ENCODE assay signal across 8 mouse cellular contexts in the genomic region with DNA sequence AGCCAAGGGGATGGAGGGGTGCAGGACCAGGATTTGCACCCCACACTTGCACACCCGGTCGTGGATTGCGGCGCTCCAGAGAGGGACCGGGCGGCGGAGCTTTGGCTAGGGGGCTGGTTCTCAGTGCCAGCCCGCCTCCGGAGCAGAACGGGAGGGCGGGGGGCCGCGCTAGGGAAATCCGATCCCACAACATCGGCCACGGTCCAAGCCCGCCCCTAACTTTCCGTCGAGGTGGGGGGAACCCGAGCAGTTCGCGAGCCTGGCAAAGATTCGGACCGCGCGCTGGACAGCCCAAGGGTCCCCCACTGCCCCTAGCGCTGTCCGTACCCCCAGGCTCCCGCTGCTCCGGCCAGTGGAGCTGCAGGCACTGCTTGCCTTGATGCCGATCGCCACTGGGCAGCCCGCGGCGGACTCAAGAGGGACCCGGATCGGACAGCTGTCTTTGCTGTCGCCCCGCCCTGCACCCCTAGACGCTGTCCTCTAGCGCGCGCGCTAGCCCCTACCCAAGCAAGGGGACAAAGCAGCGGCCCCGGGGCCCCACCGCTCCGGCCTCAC. TPM values are rescaled to one million over a fixed set of nuclear protein-coding genes. Genes with fewer than 3 reads are reported as not detected.
A peak's percentile ranks its signal among the peaks of the same experiment; 100 is the strongest.
DNase-seq lines count a peak whose midpoint lies in the region; ATAC-seq and TF ChIP-seq lines count a peak whose summit lies in the region.

No protein-coding gene starts in this region.

- WGBS in bone marrow, adult 2 months = under 1% methylated on average over 48 of the region's 48 CpGs
- WGBS in forebrain, embryonic 14.5 days = under 1% methylated on average over 48 of the region's 48 CpGs
- under 1% methylated on average over 47 of the region's 48 CpGs for WGBS in lung, embryonic 14.5 days
- 0% methylated on average over 47 of the region's 48 CpGs for WGBS in neural tube, embryonic 15.5 days

- peak overlapping the region; percentile 64 for H3K4me3 ChIP-seq in bone marrow, adult 2 months (replicated peaks; ENCODE audit: control insufficient read depth, low read depth, low read length)
- H3K4me3 ChIP-seq in forebrain, embryonic 14.5 days (ENCODE audit: low read depth, low read length) = peak overlapping the region; percentile 99
- peak overlapping the region; percentile 94 for H3K4me3 ChIP-seq in lung, embryonic 14.5 days (ENCODE audit: low read depth, low read length)
- H3K4me3 ChIP-seq in neural tube, embryonic 15.5 days (replicated peaks) = peak overlapping the region; percentile 96

- peak overlapping the region; percentile 40; the same call in 1 of the 2 replicates for H3K27ac ChIP-seq in bone marrow, adult 2 months (ENCODE audit: control insufficient read depth, insufficient read depth, low read depth, low read length, poor library complexity)
- H3K27ac ChIP-seq in forebrain, embryonic 14.5 days (ENCODE audit: low read depth, low read length) = peak overlapping the region; percentile 100
- H3K27ac ChIP-seq in lung, embryonic 14.5 days (ENCODE audit: low read depth) = peak overlapping the region; percentile 100
- peak overlapping the region; percentile 96 for H3K27ac ChIP-seq in neural tube, embryonic 15.5 days (replicated peaks)

- no peaks in the 10 kb centered on the region for H3K4me1 ChIP-seq in bone marrow, adult 2 months (ENCODE audit: control insufficient read depth, insufficient read depth, low read length)
- peaks cover 20% of the 10 kb centered on the region for H3K4me1 ChIP-seq in forebrain, embryonic 14.5 days (ENCODE audit: control insufficient read depth, insufficient read depth, low read length)
- peaks cover 17% of the 10 kb centered on the region for H3K4me1 ChIP-seq in lung, embryonic 14.5 days (ENCODE audit: insufficient read depth)
- H3K4me1 ChIP-seq in neural tube, embryonic 15.5 days = peaks cover 40% of the 10 kb centered on the region

- H3K9me3 ChIP-seq in forebrain, embryonic 14.5 days (replicated peaks; ENCODE audit: control insufficient read depth, low read length) = no peaks in the 10 kb centered on the region
- H3K9me3 ChIP-seq in lung, embryonic 14.5 days (ENCODE audit: low read depth, low read length) = no peaks in the 10 kb centered on the region
- H3K9me3 ChIP-seq in neural tube, embryonic 15.5 days (replicated peaks) = no peaks in the 10 kb centered on the region

- no peak for TF ChIP-seq POLR2A in bone marrow, adult 2 months (IDR thresholded peaks at IDR 0.05; ENCODE audit: borderline replicate concordance, control insufficient read depth, low read depth, low read length)

- intact Hi-C loops in heart, postnatal 14 days (cut with DNase I) = loop anchor here (2.0 kb wide), 3 partner anchors 31 to 77 kb away; no protein-coding TSS in a partner anchor

- no peak for TF ChIP-seq CTCF in bone marrow, adult 2 months (IDR thresholded peaks at IDR 0.05; ENCODE audit: control insufficient read depth, insufficient read depth, low read length)
- TF ChIP-seq CTCF in lung, embryonic 14.5 days (IDR thresholded peaks at IDR 0.05; ENCODE audit: low read depth) = no peak

- H3K27me3 ChIP-seq in forebrain, embryonic 14.5 days (replicated peaks; ENCODE audit: control insufficient read depth, insufficient read depth, low read length) = no peaks in the 10 kb centered on the region
- H3K27me3 ChIP-seq in lung, embryonic 14.5 days (ENCODE audit: insufficient read depth, low read length) = no peaks in the 10 kb centered on the region
- H3K27me3 ChIP-seq in neural tube, embryonic 15.5 days (replicated peaks) = no peaks in the 10 kb centered on the region

- H3K4me2 ChIP-seq in forebrain, embryonic 14.5 days (ENCODE audit: low read length) = peak overlapping the region; percentile 99
- H3K4me2 ChIP-seq in lung, embryonic 14.5 days = peak overlapping the region; percentile 98
- H3K4me2 ChIP-seq in neural tube, embryonic 15.5 days = peak overlapping the region; percentile 95

- ATAC-seq in CD4-positive, CD25-positive, alpha-beta regulatory T cell, adult 4 months = peak; percentile 18
- peak; percentile 62 for ATAC-seq in forebrain, embryonic 14.5 days
- peak; percentile 80 for ATAC-seq in lung, embryonic 14.5 days (ENCODE audit: insufficient read depth)
- peak; percentile 68 for ATAC-seq in neural tube, embryonic 15.5 days (ENCODE audit: low FRiP score)

- peak; percentile 82 for DNase-seq in forebrain, embryonic 14.5 days (ENCODE audit: low spot score)
- peak; percentile 93 for DNase-seq in heart, postnatal 14 days
- DNase-seq in kidney, postnatal 36 days = peak; percentile 83 to 89
- DNase-seq in lung, embryonic 14.5 days = peak; percentile 96
- DNase-seq in urinary bladder, postnatal 10 days (ENCODE audit: low spot score) = peak; percentile 78

- peaks cover 26% of the 10 kb centered on the region for H3K36me3 ChIP-seq in forebrain, embryonic 14.5 days (ENCODE audit: control insufficient read depth, insufficient read depth, low read length)
- peaks cover 31% of the 10 kb centered on the region for H3K36me3 ChIP-seq in lung, embryonic 14.5 days (ENCODE audit: insufficient read depth)
- peaks cover 22% of the 10 kb centered on the region for H3K36me3 ChIP-seq in neural tube, embryonic 15.5 days

- H3K9ac ChIP-seq in forebrain, embryonic 14.5 days (ENCODE audit: low read length) = peak overlapping the region; percentile 100
- H3K9ac ChIP-seq in lung, embryonic 14.5 days = peak overlapping the region; percentile 95
- peak overlapping the region; percentile 97 for H3K9ac ChIP-seq in neural tube, embryonic 15.5 days (replicated peaks)

RNA-seq across cellular contexts. Expression of a gene that starts 0.6 kb away (rescaled TPM):
- polyA plus RNA-seq in CD4-positive, CD25-positive, alpha-beta regulatory T cell, adult 4 months (2017; shearing (Covaris generic)) = under 1 TPM in 1 of 2 experiments, not detected in 1; 0.22 TPM
- polyA plus RNA-seq in bone marrow, adult 2 months (2011; ENCODE audit: insufficient read depth, insufficient read length, low replicate concordance, missing spikeins) = 2.4 and 4.8 TPM in 2 replicates
- polyA plus RNA-seq in forebrain, embryonic 14.5 days (2014; fragmentation: Nextera tagmentation; extraction: Ambion mirVana) = 5.9 and 6.9 TPM in 2 replicates
- 10 to 100 TPM; 19.4 to 20.0 TPM for total RNA-seq in heart, postnatal 14 days (2021)
- polyA plus RNA-seq in lung, embryonic 14.5 days (2014; fragmentation: Nextera tagmentation; extraction: Ambion mirVana) = 2.2 and 2.7 TPM in 2 replicates
- 20.5 and 20.8 TPM in 2 replicates for polyA plus RNA-seq in neural tube, embryonic 15.5 days (2015; fragmentation: Nextera tagmentation; extraction: Ambion mirVana)

RNA-seq across cellular contexts. Expression of a gene that starts 10.3 kb away (rescaled TPM):
- 10 to 100 TPM; 19.4 to 23.9 TPM for polyA plus RNA-seq in CD4-positive, CD25-positive, alpha-beta regulatory T cell, adult 4 months (2017; shearing (Covaris generic))
- 2.2 and 3.5 TPM in 2 replicates for polyA plus RNA-seq in bone marrow, adult 2 months (2011; ENCODE audit: insufficient read depth, insufficient read length, low replicate concordance, missing spikeins)
- 15.4 and 15.7 TPM in 2 replicates for polyA plus RNA-seq in forebrain, embryonic 14.5 days (2014; fragmentation: Nextera tagmentation; extraction: Ambion mirVana)
- 10 to 100 TPM; 10.4 to 11.9 TPM for total RNA-seq in heart, postnatal 14 days (2021)
- 18.9 and 19.9 TPM in 2 replicates for polyA plus RNA-seq in lung, embryonic 14.5 days (2014; fragmentation: Nextera tagmentation; extraction: Ambion mirVana)
- 29.4 and 33.0 TPM in 2 replicates for polyA plus RNA-seq in neural tube, embryonic 15.5 days (2015; fragmentation: Nextera tagmentation; extraction: Ambion mirVana)

RNA-seq across cellular contexts. Expression of a gene that starts 18.3 kb away (rescaled TPM):
- 1 to 10 TPM in 1 of 2 experiments, not detected in 1; 2.3 TPM for polyA plus RNA-seq in CD4-positive, CD25-positive, alpha-beta regulatory T cell, adult 4 months (2017; shearing (Covaris generic))
- 5.7 TPM in 1 of 2 replicates, not detected in the other for polyA plus RNA-seq in bone marrow, adult 2 months (2011; ENCODE audit: insufficient read depth, insufficient read length, low replicate concordance, missing spikeins)
- polyA plus RNA-seq in forebrain, embryonic 14.5 days (2014; fragmentation: Nextera tagmentation; extraction: Ambion mirVana) = 0.22 TPM in 1 of 2 replicates, not detected in the other
- total RNA-seq in heart, postnatal 14 days (2021) = 10 to 100 TPM; 52.6 to 94.6 TPM
- not detected in 2 replicates for polyA plus RNA-seq in lung, embryonic 14.5 days (2014; fragmentation: Nextera tagmentation; extraction: Ambion mirVana)
- 0.36 and 1.2 TPM in 2 replicates for polyA plus RNA-seq in neural tube, embryonic 15.5 days (2015; fragmentation: Nextera tagmentation; extraction: Ambion mirVana)

RNA-seq across cellular contexts. Expression of a gene that starts 20.9 kb away (rescaled TPM):
- polyA plus RNA-seq in CD4-positive, CD25-positive, alpha-beta regulatory T cell, adult 4 months (2017; shearing (Covaris generic)) = 100 to 1,000 TPM in 1 of 2 experiments, 10 to 100 TPM in 1; 39.3 to 112 TPM
- 4.4 and 18.0 TPM in 2 replicates for polyA plus RNA-seq in bone marrow, adult 2 months (2011; ENCODE audit: insufficient read depth, insufficient read length, low replicate concordance, missing spikeins)
- polyA plus RNA-seq in forebrain, embryonic 14.5 days (2014; fragmentation: Nextera tagmentation; extraction: Ambion mirVana) = 3.8 and 5.2 TPM in 2 replicates
- total RNA-seq in heart, postnatal 14 days (2021) = 100 to 1,000 TPM; 101 to 170 TPM
- polyA plus RNA-seq in lung, embryonic 14.5 days (2014; fragmentation: Nextera tagmentation; extraction: Ambion mirVana) = 11.6 and 11.7 TPM in 2 replicates
- 21.6 and 21.8 TPM in 2 replicates for polyA plus RNA-seq in neural tube, embryonic 15.5 days (2015; fragmentation: Nextera tagmentation; extraction: Ambion mirVana)

RNA-seq across cellular contexts. Expression of a gene that starts 45.9 kb away (rescaled TPM):
- 1 to 10 TPM; 7.5 to 7.6 TPM for polyA plus RNA-seq in CD4-positive, CD25-positive, alpha-beta regulatory T cell, adult 4 months (2017; shearing (Covaris generic))
- 3.9 and 10.9 TPM in 2 replicates for polyA plus RNA-seq in bone marrow, adult 2 months (2011; ENCODE audit: insufficient read depth, insufficient read length, low replicate concordance, missing spikeins)
- 5.2 and 5.9 TPM in 2 replicates for polyA plus RNA-seq in forebrain, embryonic 14.5 days (2014; fragmentation: Nextera tagmentation; extraction: Ambion mirVana)
- 10 to 100 TPM; 12.9 to 15.6 TPM for total RNA-seq in heart, postnatal 14 days (2021)
- polyA plus RNA-seq in lung, embryonic 14.5 days (2014; fragmentation: Nextera tagmentation; extraction: Ambion mirVana) = 5.4 and 5.9 TPM in 2 replicates
- 3.1 and 4.5 TPM in 2 replicates for polyA plus RNA-seq in neural tube, embryonic 15.5 days (2015; fragmentation: Nextera tagmentation; extraction: Ambion mirVana)

Comparison
In these comparisons a context has a peak if more than half of its experiments do, and no peak if none do; other contexts are left out.
1. Peak in every context shown above with its lines: DNase-seq, ATAC-seq, H3K4me3 ChIP-seq and H3K27ac ChIP-seq.
2. ATAC-seq: peak in every context shown above with its lines; median percentile 80 in lung, embryonic 14.5 days; 68 in neural tube, embryonic 15.5 days; 62 in forebrain, embryonic 14.5 days; 18 in CD4-positive, CD25-positive, alpha-beta regulatory T cell, adult 4 months.
3. H3K27ac ChIP-seq: peak in every context shown above with its lines; median percentile 100 in forebrain, embryonic 14.5 days; 100 in lung, embryonic 14.5 days; 96 in neural tube, embryonic 15.5 days; 40 in bone marrow, adult 2 months.